Mouse (Mus musculus): ENCODE data around the gene Srms.

Srms gene

GRCm38 (mm10) chr2:181160821-181161220 is 52.2 kb downstream of the Srms start:
- DNase-seq (ENCODE audit: low spot score in 2 of 2): no peak

GRCm38 (mm10) chr2:181159771-181160170 is 53.2 kb downstream of the Srms start:
- peak in 1 of 2 experiments; percentile 67 for DNase-seq (ENCODE audit: low spot score in 2 of 2)

- peak; percentile 70 to 74 for DNase-seq (ENCODE audit: low spot score in 2 of 2)
Observed at GRCm38 (mm10) chr2:181159091-181159514, 53.9 kb downstream of the Srms start.

- DNase-seq (ENCODE audit: low spot score in 2 of 2): peak; percentile 53 to 72
Observed at GRCm38 (mm10) chr2:181158471-181158870, 54.5 kb downstream of the Srms start.

GRCm38 (mm10) chr2:181157716-181158302 is 55.2 kb downstream of the Srms start:
- peak; percentile 59 to 75 for DNase-seq (ENCODE audit: low spot score in 2 of 2)

- DNase-seq (ENCODE audit: low spot score in 2 of 2): no peak
Observed at GRCm38 (mm10) chr2:181157180-181157579, 55.8 kb downstream of the Srms start.

- DNase-seq (ENCODE audit: low spot score in 2 of 2): peak; percentile 57 to 72
Observed at GRCm38 (mm10) chr2:181156248-181157121, 56.5 kb downstream of the Srms start, which contains the start of gene Eef1a2. Gene Eef1a2, minus strand, starts transcription at chr2:181157014.

- peak in 1 of 2 experiments; percentile 46 for DNase-seq (ENCODE audit: low spot score in 2 of 2)
Observed at GRCm38 (mm10) chr2:181155801-181156200, 57.2 kb downstream of the Srms start.
